Mouse (Mus musculus) gastrocnemius, adult 18-20 months (tissue): ENCODE measurements at regions not wholly inside any gene's neighbourhood (a gene's known extent, or its start where the extent isn't known, plus 50 kb on each side); places are given as distances from the start of the nearest gene placed in this dataset.

Experiments
- DNase-seq: peaks from one replicate; pipeline ENCODE4 v3.0.0; 2021; ENCODE audit warnings: low spot score

DNA sequence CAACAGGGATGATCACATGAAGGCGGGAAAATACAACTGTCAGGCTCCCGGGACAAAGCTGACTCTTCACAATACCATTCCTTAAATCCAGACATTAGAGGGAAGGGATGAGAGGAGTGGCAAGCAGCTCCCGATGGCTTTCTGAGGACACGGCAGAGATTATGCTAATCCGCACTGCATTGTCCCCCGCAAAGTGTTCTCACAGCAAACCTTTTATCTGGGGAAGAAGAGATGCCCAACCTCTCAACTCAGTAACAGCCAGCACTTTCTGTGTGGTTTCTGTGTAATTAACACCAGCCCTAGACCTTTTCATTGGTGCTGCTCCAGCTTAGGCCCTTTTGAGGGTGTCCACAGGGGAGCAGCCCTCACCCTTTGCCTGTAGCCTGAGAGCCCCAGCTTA, 137.9 kb downstream of the Barhl2 start:
- no peak for DNase-seq

DNA sequence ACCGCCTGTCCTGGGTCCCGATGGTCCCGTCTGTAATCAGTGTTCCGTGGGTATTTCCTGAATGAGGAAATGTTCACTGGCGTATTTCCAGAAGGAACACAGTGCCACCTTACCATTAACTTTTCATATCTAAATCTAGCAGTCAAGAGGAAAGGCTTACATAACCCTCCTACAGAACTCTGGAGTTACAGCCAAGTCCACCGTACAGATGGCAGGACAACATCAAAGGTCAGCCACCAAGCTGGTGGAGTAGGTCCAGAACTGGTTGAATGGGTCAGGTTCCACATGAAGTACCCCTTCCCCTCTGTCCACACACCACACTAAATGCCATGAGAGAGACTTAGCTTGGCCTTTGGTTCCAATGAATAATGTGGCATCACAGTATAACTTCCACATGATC, 139.7 kb downstream of the Barhl2 start:
- DNase-seq, result no peak

GRCm38 (mm10) chr5:106313874-106314273, 144.1 kb downstream of the Barhl2 start:
- no peak for DNase-seq

DNA sequence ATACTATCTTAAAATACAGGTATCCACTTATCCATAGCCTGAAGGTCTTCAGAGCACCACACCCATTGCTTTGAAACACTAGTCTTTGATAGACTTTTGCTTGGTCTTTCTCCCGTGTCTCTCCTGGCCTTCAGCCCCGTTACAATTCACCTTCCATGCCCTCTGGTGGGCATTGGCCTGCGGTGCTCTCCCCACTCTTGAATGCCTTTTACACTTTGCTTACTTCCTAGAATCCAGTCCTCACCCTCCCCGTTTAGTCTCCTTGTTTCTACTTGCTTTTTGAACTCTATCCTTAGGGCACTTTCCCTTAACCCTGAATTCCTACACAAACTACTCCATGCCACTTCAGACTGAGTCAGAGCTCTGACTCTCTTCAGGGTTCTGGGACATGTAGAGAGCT, 156.6 kb downstream of the Barhl2 start:
- no peak for DNase-seq

DNA sequence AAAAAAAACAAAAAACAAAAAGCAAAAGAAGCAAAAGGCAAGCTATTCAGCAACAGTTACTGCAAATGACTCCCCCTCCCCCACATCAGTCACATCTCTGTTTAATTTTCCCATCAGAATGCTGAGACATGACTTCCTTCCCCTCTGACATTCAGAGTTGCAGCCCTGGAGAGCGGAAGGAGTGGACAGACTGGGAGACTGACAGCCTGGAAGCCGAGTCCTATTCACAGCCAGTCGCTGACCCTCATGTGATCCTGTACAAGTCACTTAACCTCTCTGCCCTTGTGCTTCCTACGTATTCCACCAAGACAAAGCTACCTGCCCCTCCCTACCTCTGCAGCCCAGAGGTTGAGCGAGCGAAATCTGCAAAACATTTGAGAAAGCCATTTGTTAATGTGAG, 161.2 kb downstream of the Barhl2 start:
- no peak for DNase-seq

- no peak for DNase-seq
Measured at GRCm38 (mm10) chr5:106295993-106296392, 162.0 kb downstream of the Barhl2 start.

DNA sequence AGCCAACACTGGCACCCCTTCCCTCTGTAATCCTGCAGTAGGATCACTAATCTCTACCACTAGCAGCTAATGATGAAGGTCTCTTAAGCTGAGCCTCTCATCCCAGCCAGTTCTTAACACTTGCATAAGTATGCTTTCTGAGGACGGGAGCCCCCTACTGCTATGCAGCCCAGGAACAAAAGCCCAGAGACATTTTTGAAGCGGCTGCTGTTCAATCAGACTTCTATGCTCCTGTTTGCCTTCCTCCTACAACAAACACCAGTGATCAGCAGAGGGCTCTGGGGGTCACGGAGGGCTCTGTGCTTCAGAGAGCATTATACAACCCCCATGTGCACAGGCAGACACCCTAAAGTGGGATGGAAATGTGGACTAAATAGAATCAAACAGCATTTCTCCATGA, 162.4 kb downstream of the Barhl2 start:
- no peak for DNase-seq

DNA sequence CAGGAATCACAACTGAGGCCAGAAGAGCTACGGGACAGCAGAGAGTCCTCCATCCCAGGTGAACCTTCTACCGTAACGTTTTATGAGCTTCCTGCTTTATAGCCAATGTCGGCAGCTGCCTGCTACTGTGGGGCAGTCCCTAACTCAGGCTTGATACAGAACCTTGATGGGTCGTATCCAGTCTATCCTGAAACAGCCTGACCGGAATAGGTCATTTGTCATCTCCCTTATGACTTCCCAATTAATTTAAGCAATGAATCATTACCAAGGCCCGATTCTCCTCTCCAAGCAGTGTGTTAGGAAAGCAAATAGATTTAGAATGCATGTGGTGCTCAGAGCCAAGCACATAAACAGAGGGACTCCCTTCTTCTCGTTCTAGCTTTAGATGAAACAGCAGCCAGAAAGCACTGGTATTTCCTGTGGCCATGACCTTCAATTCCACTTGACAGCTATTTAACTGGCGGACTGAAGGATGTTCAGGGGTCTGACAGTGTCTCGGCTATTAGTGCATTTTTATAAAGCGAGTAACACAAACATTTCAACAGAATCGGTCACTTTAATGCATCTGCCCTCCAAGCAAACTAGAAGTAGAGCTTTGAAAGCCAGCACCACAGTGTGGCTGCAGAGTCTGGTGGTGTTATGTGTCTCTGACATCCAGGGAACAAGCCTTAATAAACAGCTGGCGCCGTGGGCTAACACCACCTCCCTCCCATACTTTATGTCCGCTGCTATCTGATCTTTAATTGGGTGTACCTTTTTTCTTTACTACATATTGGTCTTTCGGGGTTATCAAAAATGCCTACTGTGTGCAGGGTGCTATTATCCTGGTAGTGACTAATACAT, 165.4 kb downstream of the Barhl2 start:
- no peak for DNase-seq

GRCm38 (mm10) chr5:106285152-106285551, 172.8 kb downstream of the Barhl2 start:
- DNase-seq, result no peak

DNA sequence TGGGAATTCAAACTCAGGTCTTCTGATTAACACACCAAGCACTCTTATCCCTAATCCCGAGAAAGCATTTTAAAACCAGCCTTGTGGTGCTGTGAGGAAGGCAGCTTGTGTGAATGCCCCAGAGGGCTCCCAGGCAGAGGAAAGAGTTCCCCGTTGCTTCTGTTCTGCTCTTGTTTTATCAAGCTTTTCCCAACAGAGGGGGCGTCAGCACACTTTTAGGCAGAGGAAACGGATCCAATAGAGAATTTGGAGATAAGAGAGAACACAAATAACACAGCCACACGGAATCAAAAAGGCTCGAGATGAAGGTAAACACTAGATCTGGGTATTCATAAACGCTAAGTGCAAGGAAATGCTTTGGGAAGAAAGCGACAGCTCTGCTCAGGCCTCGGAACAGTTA, 173.2 kb downstream of the Barhl2 start:
- no peak for DNase-seq

DNA sequence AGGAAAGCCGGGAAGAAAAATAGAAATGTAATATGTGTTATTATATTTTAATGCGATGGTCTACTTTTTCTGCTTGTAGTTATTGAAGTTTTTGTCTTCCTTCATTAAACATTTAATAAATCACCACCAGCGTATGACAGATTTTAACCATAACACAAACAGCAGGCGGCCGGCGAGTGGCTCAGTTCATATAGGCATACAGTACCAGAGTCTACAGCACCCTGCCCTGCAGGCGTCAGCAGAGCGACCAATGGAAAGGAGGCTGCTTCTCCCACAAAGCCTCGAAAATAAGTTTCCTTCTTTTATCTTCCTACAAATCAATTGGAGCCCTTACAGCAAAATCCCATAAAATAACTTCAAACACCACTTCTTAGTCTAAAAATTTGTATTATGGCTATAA, 175.3 kb downstream of the Barhl2 start:
- no peak for DNase-seq

GRCm38 (mm10) chr5:106277786-106278185, 180.2 kb downstream of the Barhl2 start:
- no peak for DNase-seq

DNA sequence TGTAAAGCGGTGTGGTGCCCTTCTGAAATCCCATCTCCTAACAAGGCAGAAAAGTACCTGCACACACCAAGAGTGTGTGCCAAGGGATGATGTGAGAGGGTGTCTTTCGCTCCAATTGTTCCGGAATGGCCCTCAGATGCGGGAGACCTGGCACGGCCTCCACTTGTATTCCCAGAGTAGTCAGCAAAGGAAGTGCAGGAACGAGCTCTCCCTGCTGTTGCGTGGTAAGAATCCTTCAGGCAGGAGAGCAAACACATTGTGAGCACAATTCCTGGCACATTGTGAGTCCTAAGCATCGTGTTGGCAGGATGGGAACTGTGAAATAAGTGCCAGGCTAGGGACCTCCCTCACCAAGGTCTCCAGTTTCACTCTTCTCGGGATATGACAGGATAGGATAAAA, 180.7 kb downstream of the Barhl2 start:
- no peak for DNase-seq

DNA sequence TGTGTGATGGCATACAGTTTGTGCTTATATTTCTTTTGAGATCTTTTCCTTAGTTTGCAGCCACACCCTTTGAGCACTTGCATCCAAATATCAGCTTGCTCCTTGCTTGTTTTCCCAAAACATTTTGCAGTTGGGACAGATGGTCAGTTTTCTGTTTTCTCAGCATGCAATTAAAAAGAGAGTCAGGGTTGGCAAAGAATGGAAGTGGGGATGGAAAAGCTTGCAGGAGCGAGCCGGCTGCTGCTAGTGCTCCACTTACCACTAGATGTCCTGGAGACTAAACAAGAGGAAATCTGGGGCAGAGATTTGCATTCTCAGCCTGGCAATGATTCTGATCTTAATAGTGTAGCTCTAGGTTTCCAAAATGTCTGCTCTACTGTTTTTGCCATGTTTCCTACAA, 181.8 kb downstream of the Barhl2 start:
- DNase-seq, result no peak

DNA sequence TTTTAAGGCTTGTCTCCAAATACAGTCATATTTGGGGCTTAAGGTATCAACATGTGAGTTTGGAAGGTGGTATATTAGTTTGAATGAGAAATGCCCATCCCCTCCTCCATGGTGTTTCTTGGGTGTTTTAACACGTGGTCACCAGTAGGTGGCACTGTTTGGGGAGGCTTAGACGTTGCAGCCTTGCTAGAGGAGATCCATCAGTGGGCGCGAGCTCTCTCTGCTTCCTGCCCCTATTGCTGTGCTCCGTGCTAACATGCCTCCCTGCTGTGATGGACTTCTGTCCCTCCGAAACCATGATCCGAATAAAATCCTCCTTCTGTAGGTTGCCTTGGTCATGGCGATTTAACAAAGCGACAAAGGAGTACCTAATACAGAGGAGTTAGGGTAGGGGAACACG, 183.3 kb downstream of the Barhl2 start:
- no peak for DNase-seq

GRCm38 (mm10) chr5:106264536-106264935, 193.4 kb downstream of the Barhl2 start:
- no peak for DNase-seq

DNA sequence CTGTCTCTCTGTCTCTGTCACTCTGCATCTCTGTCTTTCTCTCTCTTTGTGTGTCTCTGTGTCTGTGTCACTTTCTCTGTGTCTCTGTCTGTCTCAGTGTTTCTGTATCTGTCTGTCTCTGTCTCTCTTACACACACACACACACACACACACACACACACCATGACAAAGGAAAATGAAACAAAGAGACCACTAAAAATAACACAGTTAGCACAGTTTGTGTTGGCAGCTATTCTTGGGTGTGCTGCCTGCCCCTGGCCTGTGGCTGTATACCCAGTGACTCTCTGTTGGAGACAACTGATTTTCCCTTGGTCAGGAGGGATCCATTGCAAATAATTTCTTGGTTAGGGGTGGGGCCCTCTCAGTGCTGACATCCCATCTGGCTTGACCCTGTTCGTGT, 200.8 kb downstream of the Barhl2 start:
- DNase-seq, result no peak

DNA sequence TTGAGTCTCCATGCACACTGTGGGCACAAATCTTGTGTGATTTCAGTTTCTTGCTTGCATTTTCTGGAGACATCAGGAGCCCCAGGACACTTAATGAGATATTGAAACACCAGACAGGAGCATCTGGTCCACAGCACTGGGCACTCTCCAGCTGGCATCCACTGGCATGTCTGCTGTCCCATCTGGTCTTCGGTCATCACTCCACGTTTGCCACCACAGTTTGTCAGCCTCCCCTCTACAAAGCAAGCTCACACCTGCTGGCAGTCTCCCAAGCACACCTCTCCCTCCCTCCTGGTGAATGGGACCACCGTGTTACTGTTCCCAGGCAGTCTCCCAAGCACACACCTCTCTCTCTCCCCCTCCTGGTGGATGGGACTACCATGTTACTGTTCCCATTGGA, 228.8 kb downstream of the Barhl2 start:
- no peak for DNase-seq

DNA sequence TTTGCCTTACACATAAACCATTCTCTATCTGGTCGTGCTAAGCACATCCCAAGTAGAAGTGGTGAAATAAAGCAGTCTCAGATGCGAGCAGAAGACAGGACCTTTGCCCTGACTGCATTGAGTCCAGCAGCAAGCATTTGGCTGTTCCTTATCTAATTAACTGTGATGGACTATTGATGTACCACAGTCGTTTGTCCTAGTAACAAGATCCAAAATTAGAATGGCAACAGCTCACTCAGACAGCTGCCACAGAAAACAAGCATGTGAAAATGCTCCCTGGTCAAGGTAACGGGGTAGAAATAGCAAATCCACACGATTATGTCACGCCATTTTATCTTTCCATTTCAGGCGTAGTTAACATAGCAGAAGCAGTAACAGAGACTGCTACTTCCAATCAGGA, 233.8 kb downstream of the Barhl2 start:
- no peak for DNase-seq

DNA sequence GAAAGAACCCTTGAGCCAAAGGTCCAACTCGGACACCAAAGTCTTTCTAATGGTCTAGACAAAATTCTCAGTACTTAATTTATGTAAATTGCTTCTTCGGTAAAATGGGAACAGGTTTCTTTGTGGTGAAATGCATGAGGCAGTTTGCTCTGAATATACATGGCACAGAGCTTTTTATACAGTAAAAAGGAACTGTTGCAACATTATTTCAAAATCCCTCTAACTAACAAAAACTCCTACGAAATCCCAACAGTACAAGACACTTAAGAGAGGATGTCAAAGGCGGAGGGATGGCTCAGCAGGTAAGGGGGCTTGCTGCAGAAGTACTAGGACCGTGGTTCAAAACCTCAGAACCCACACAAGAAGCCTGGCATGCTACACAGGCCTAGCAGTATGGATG, 248.4 kb downstream of the Barhl2 start:
- no peak for DNase-seq

GRCm38 (mm10) chr5:106207706-106208105, 250.3 kb downstream of the Barhl2 start:
- DNase-seq, result no peak

- no peak for DNase-seq
Measured at GRCm38 (mm10) chr5:106205724-106206123, 252.2 kb downstream of the Barhl2 start.

DNA sequence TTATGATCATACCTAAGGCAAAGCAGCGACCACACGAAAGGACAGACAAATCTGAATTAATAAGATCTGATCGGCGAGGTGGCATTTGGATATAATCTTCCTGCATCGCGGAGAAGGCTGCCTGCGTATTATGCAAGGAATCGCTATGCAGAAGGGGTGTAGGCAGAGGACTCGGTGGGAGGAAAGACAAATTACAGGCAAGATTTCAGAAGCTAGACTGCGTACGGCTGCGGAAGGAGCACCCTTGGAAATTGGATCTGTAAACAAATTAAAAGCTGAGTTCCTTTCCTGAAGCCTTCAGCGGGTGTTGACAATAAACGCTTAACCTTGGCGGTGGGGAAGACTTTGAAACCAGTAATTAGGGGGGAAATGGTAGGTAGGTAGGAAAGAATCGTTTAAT, 257.3 kb downstream of the Barhl2 start:
- no peak for DNase-seq

DNA sequence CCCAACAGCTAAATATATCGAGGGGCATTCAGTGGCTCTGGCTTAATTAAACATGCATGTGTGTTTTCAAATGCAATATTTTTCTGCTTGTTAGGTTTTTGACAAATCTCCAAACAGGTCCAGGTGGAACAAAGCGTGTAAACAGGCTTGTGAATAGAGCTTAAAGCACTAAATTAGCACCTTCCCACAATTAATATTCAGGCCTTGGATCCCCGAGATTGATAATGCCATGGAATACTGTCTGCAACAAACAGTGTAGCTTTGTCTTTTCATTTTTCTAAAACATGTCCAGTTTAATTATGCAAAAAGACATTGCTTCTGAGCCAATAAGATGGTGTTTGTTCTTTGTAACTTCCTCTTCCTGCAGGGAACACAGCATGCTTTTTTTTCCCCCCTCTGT, 258.9 kb downstream of the Barhl2 start:
- DNase-seq, result no peak
